In genomic region chr15:97028651-97029050, GRCm38 (mm10) we compare ENCODE assay signal across 24 mouse cellular contexts. TPM values are rescaled to one million over a fixed set of nuclear protein-coding genes. Genes with fewer than 3 reads are reported as not detected.
DNase-seq lines count a peak whose midpoint lies in the region; ATAC-seq and TF ChIP-seq lines count a peak whose summit lies in the region.
"Had no signal": no experiment of that assay in that cellular context is flagged by ENCODE, and none has a peak within 500 bp of the region (broad histone marks: within the 10 kb centered on the region; RNA-seq: fewer than 3 reads in every experiment).

No protein-coding gene starts in this region.

- H3K4me2 ChIP-seq in heart, embryonic 12.5 days = no peak overlapping the region
- H3K4me2 ChIP-seq in liver, embryonic 14.5 days (ENCODE audit: low read depth) = 0 out of 2 replicates have a peak overlapping the region, but pooled peaks have one; percentile 9
- H3K4me2 ChIP-seq: heart, embryonic 11.5 days; limb, embryonic 13.5 days; neural tube, embryonic 13.5 days had no signal

- 0 out of 2 replicates have a peak, but pooled peaks have one; percentile 59 for ATAC-seq in heart, embryonic 12.5 days (ENCODE audit: insufficient number of reproducible peaks, low FRiP score)
- peak; percentile 65; the same call in 1 of the 2 replicates for ATAC-seq in liver, embryonic 14.5 days (ENCODE audit: insufficient read depth)
- ATAC-seq: forebrain, embryonic 16.5 days had no signal

- intact Hi-C loops in heart, postnatal 36 days (cut with DNase I) = no loop called here

- H3K9me3 ChIP-seq in heart, embryonic 12.5 days (replicated peaks) = no peaks in the 10 kb centered on the region
- H3K9me3 ChIP-seq in liver, embryonic 14.5 days (ENCODE audit: control insufficient read depth, low read length) = no peaks in the 10 kb centered on the region
- H3K9me3 ChIP-seq: embryonic facial prominence, embryonic 10.5 days; limb, embryonic 13.5 days; neural tube, embryonic 13.5 days had no signal

- H3K27ac ChIP-seq in heart, embryonic 12.5 days (ENCODE audit: poor library complexity, severe bottlenecking) = no peak overlapping the region
- H3K27ac ChIP-seq in liver, embryonic 14.5 days = no peak overlapping the region
- H3K27ac ChIP-seq: embryonic facial prominence, embryonic 10.5 days; limb, embryonic 13.5 days; neural tube, embryonic 13.5 days had no signal

- 68% methylated on average over 11 of the region's 11 CpGs for WGBS in heart, embryonic 12.5 days
- WGBS in liver, embryonic 14.5 days (ENCODE audit: insufficient replicate concordance) = 56% methylated on average over 11 of the region's 11 CpGs

- TF ChIP-seq EP300 in liver, embryonic 14.5 days (IDR thresholded peaks at IDR 0.05; ENCODE audit: low read depth) = no peak

- no peak overlapping the region for H3K9ac ChIP-seq in heart, embryonic 12.5 days
- no peak overlapping the region for H3K9ac ChIP-seq in liver, embryonic 14.5 days (replicated peaks)
- H3K9ac ChIP-seq: limb, embryonic 13.5 days; neural tube, embryonic 13.5 days had no signal

- peaks cover 32% of the 10 kb centered on the region for H3K4me1 ChIP-seq in heart, embryonic 12.5 days (replicated peaks)
- peaks cover 0 to 13% of the 10 kb centered on the region in 2 experiments; a peak in 2 of 4 replicates for H3K4me1 ChIP-seq in liver, embryonic 14.5 days (replicated peaks; ENCODE audit: control insufficient read depth in 2 of 2, insufficient read depth in 2 of 2, low read length in 1 of 2)
- H3K4me1 ChIP-seq: neural tube, embryonic 13.5 days had no signal

- no peak for TF ChIP-seq CTCF in liver, embryonic 14.5 days (IDR thresholded peaks at IDR 0.05; ENCODE audit: low read depth)

- no peaks in the 10 kb centered on the region for H3K36me3 ChIP-seq in heart, embryonic 12.5 days
- no peaks in the 10 kb centered on the region for H3K36me3 ChIP-seq in liver, embryonic 14.5 days (replicated peaks; ENCODE audit: control insufficient read depth, insufficient read depth, low read depth)
- H3K36me3 ChIP-seq: embryonic facial prominence, embryonic 10.5 days; G1E; limb, embryonic 13.5 days; neural tube, embryonic 13.5 days had no signal

- DNase-seq in heart, postnatal 36 days = no peak
- peak; percentile 23 to 37 (median 28) for DNase-seq in liver, embryonic 14.5 days (ENCODE audit: low read depth in 3 of 3, low spot score in 3 of 3)
- DNase-seq in lung, postnatal 10 days = peak; percentile 57
- DNase-seq in cerebellum, adult 18-20 months = no peak
- DNase-seq in thymus, postnatal 36 days = no peak
- no peak for DNase-seq in cerebellum, adult 9-11 months
- DNase-seq in heart, adult 9 months (ENCODE audit: low spot score in 2 of 2) = no peak
- DNase-seq: adrenal gland, postnatal 25 days; B cell, adult 2 months; cerebellum, postnatal 14 days; gastrocnemius, postnatal 10 days; heart, postnatal 4 days; kidney, adult 9 months; thymus, postnatal 4 days had no signal

- H3K27me3 ChIP-seq in heart, embryonic 12.5 days (replicated peaks) = no peaks in the 10 kb centered on the region
- no peaks in the 10 kb centered on the region for H3K27me3 ChIP-seq in liver, embryonic 14.5 days (ENCODE audit: control insufficient read depth, insufficient read depth, low read length)
- H3K27me3 ChIP-seq: limb, embryonic 13.5 days; neural tube, embryonic 13.5 days had no signal

- H3K4me3 ChIP-seq in heart, embryonic 12.5 days = no peak overlapping the region
- H3K4me3 ChIP-seq in liver, embryonic 14.5 days (ENCODE audit: insufficient read depth in 1 of 2, low read depth in 2 of 2, low read length in 2 of 2) = no peak overlapping the region
- H3K4me3 ChIP-seq: embryonic facial prominence, embryonic 10.5 days; erythroblast, embryonic 14.5 days; limb, embryonic 13.5 days; neural tube, embryonic 13.5 days had no signal

RNA-seq across cellular contexts. Expression of gene Slc38a4, which starts 27.1 kb away (rescaled TPM):
- polyA plus RNA-seq in heart, embryonic 12.5 days (2016; fragmentation: Nextera tagmentation; extraction: Ambion mirVana) = 159 and 174 TPM in 2 replicates
- 10 to 100 TPM; 10.1 TPM for total RNA-seq in heart, postnatal 36 days (2021)
- 23.9 and 24.4 TPM in 2 replicates for polyA plus RNA-seq in liver, embryonic 14.5 days (2012; rRNA removed)
- polyA plus RNA-seq in liver, embryonic 14.5 days (2014; fragmentation: Nextera tagmentation; extraction: Ambion mirVana) = 52.7 and 55.8 TPM in 2 replicates
- total RNA-seq: megakaryocyte-erythroid progenitor cell, adult 5-6 weeks; monocyte, adult 5-6 weeks had no signal
- polyA plus RNA-seq: G1E had no signal

Comparison
In these comparisons a context has a peak if more than half of its experiments do, and no peak if none do; other contexts are left out.
1. DNase-seq: peak in liver, embryonic 14.5 days (3 of 3) and lung, postnatal 10 days (single experiment); none in heart, postnatal 36 days (0 of 2), cerebellum, adult 18-20 months (0 of 2), thymus, postnatal 36 days (0 of 2), cerebellum, adult 9-11 months (single experiment) and heart, adult 9 months (0 of 2).